Mouse (Mus musculus): ENCODE measurements around the gene Fam163a.
"Not testable (repeated sequence)": the region's sequence is repeated elsewhere in the genome, so short reads cannot be mapped to it uniquely, and the experiment has no call there.

Fam163a gene

DNA sequence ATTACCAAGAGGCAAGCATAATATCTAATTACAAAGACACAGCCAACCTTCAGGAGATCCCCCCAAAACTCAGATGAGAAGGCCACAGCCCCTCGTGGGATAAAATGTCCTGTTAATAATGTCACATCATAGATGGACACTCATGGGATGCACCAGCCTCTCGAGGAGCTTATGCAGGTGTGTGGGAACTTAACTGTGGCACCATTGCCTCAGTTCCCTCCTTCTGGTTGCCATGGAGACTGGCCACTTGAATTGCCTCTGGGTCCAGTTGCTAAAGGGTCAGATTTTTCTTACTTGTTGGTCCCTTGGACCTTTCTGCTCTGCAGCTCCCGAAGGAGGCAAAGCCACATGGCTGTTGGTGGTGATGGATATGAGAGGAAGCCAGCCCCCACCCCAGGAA is 127.2 kb downstream of the Fam163a start:
- no peak for DNase-seq (ENCODE audit: low spot score)

GRCm38 (mm10) chr1:156076474-156076873 is 128.4 kb downstream of the Fam163a start:
- DNase-seq (ENCODE audit: low spot score) = no peak

- peak; percentile 78 for DNase-seq (ENCODE audit: low spot score)
These were observed 130.3 kb downstream of the Fam163a start for GRCm38 (mm10) chr1:156074575-156074974.

DNA sequence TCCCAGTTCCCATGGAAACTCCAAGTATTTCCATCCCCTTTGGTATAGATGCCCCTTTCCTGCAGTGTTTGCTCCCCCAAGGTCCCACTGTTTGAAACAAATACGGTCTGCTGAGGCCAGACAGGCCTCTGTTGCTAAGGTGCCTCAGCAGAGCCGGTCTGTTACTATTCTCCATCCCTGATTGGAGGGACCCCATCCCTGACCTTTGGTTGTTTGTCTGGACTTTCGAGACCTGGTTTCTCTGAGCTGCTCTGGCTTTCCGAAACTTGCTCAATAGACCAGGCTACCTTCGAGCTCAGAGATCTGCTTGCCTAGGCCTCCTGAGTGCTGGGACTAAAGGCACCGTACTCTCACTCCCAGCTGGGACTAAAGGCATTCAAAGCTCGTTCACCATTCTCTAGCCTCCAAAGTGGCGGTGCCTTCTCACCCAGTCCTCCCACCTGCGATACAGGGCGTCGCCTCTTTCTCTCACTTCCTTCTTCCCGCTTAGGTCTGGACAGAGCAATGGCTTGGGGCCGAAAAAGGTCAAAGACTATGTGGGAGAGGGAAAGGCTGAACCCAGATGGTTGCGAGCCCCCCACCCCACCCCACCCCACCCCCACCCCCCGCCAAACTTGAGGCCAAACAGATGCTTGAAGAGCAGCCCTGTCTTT is 131.5 kb downstream of the Fam163a start:
- peak; percentile 86 for DNase-seq (ENCODE audit: low spot score)

DNA sequence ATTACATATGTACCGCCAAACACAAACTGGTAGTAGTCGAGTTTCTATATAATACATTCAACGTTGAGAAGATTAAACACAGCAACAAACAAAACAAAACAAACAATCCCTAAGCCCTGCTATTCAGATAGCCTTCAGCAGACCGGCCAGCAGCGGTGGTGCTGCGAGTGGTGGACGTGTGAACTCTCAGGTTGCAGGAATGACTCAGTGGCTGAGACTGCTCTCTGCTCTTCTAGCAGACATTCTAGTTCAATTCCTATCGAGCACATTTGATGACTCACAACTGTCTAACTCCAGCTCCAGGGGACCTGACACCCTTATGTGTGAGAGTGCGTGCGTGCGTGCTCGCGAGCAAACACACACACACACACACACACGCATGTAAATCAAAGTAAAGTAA is 134.7 kb downstream of the Fam163a start:
- peak; percentile 53 for DNase-seq (ENCODE audit: low spot score)

GRCm38 (mm10) chr1:156066133-156066532 is 138.7 kb downstream of the Fam163a start:
- no peak for DNase-seq (ENCODE audit: low spot score)

- no peak for DNase-seq (ENCODE audit: low spot score)
These were observed 142.6 kb downstream of the Fam163a start for GRCm38 (mm10) chr1:156062193-156062592.

DNA sequence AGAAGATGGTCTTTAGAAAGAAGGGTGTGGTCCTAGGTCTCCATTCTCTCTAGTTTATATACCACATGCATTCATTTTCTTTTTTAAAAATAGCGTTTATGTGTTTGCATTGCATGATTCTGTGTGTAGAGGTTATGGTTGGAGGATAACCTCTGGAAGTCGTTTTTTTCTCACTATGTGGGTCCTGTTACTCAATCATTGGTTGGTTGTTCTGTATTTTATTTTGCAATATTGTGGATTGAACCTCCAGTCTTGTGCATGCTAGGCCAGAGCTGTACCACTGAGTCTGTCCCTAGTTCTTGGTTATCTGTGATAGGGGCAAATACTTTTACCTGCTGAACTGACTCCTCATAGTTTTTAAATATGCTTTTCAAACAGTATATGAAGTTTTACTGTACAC is 146.6 kb downstream of the Fam163a start:
- no peak for DNase-seq (ENCODE audit: low spot score)

- no peak for DNase-seq (ENCODE audit: low spot score)
These were observed 158.1 kb downstream of the Fam163a start for GRCm38 (mm10) chr1:156046688-156047087.

DNA sequence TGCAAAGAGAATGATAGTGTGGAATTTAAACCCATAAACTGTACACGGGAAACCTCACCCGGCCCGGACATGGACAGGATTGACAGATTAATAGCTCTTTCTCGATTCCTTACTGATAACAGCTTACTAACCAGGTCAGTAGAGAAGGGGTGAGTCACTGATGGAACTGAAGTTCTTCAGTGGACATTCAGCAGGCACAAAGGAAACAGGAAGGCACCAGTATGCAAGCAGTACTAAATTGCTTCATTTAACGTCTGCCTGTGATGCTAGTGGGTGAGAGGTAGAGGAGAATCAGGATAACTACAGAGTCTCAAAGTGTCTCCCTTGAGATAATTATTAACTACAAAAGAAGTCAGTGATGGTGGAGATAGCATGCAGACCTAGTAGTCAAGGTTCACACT is 160.6 kb downstream of the Fam163a start:
- peak; percentile 61 for DNase-seq (ENCODE audit: low spot score)

- DNase-seq (ENCODE audit: low spot score) = peak; percentile 69
These were observed 161.8 kb downstream of the Fam163a start for GRCm38 (mm10) chr1:156043027-156043426.

DNA sequence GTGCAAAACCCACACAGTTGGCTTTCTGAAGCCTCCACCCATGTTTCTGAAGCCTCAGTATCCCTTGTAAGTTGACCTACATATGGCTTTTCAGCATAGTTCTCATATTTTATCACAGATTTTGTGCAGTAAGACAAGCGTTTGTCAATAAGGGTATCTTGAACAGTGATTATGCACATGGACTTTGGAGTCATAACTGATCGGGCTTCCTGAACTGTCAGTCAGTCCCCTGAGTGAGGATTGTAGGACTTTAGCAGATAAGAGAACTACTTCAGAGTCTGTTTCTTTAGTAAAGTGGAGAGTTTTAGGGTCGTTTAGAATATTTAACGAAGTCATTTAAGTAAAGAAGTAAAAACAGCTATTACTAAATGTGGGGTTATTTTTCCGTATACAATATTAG is 162.3 kb downstream of the Fam163a start:
- no peak for DNase-seq (ENCODE audit: low spot score)

GRCm38 (mm10) chr1:156041451-156042241 is 163.2 kb downstream of the Fam163a start:
- no peak for DNase-seq (ENCODE audit: low spot score)

- DNase-seq (ENCODE audit: low spot score) = peak; percentile 94
These were observed 164.0 kb downstream of the Fam163a start for GRCm38 (mm10) chr1:156040731-156041401.

DNA sequence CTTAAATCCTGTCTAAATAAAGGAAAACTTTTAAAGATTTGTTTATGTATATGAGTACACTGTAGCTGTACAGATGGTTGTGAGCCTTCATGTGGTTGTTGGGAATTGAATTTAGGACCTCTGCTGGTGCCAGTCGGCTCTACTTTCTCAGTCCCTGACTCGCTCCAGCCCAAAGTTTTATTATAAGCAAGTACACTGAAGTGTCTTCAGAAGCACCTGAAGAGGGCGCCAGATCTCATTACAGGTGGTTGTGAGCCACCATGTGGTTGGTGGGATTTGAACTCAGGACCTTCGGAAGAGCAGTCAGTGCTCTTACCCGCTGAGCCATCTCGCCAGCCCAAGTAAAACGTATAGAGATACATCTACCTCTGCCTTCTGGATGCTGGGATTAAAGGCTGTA is 164.8 kb downstream of the Fam163a start:
- DNase-seq (ENCODE audit: low spot score) = not testable (repeated sequence)

DNA sequence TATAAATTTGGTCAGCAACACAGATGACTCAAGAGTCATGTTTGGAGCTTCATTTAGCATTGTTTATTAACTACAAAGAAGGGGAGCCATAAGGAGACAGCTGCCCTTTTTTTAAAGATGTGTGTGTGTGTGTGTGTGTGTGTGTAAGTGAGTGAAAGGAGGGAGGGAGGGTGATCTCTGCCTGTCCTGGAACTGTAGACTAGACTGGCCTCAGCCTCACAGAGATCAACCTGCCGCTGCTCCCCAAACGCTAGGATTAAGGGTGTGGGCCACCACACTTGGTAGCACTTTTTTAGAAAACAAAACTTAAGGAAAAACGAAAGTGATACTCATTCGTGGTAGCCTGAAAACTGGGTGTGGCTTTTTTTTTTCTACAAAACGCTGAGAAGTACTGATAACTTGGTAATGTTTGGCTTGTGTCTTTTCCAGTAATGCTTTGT is 167.7 kb downstream of the Fam163a start:
- no peak for DNase-seq (ENCODE audit: low spot score)

DNA sequence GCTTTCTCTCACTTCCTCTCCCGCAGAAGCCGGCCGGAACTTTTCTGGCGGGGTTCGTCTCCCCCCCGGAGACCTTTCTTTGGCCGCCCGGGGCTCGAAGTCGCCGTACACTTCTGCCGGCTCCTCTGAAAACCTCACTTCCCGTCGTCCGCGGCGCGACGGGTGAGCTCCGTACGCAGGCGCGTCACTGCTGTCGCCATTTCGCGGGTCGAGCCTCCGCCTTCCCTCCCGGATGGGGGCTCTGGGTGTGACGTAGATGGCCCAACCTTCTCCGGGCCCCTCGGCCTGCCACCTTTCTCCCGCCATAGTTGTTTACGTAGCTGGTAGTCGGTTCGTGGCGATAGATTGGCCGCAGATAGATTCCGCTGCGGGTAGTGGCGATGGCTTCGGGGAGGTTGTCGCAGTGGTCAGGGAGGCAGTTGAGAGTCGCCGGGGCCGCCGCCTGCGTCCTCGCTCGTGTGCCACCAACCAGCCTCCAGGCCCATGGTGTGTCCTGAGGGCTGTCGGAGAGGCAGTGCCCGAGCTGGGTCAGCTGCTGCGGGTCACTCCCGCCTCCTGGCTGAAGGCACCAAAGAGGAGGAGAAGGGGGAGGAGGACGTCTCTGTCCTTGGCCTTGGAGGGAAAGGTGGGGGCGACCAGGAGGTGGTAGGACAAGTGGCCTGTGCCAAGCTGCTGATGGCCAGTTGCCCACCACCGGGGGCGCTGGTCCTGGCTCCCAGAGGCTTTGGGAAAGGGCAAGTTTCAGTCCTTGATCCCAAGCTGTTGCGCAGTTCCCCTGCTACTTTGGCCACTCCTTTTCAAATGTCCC is 168.7 kb downstream of the Fam163a start, which contains the start of gene Tor1aip1:
Gene Tor1aip1, minus strand, starts transcription at position 551 of the 808 bp plus-strand sequence.
- DNase-seq (ENCODE audit: low spot score) = peak; percentile 98

DNA sequence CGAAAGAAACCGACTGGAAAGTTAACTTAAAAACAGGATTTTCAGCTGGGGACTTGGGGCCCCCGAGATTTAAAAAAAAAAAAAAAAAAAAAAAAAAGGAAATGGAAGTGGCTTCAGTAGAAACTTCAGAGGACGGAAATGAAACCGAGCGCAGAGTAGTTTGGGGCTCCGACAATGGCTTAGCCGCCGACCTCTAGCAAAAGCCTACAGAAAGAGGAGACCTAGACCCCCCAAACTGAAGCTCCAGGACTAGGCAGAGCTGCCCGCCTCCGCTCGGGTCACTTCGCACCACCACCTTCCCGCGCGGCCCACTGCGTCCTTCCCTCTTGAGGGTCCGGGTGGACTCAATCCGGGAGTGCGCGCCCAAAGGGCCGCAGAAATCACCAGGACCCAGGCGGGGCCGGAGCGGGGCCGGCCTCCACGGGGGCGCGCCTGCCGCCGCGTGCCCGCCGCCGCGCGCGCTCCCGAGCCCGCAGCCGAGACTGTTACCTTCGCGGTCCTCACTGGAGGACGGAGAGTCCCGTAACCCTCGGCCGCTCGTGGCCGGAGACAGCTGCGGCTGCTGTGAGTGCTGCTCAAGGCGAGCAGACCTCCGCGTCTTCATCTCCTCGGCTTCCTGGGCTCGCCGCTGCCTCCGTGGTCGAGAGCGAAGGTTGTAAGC is 169.4 kb downstream of the Fam163a start, which contains the start of gene Tor1aip2:
Gene Tor1aip2, plus strand, starts transcription at position 135 of the 661 bp plus-strand sequence.
- DNase-seq (ENCODE audit: low spot score) = peak; percentile 90

DNA sequence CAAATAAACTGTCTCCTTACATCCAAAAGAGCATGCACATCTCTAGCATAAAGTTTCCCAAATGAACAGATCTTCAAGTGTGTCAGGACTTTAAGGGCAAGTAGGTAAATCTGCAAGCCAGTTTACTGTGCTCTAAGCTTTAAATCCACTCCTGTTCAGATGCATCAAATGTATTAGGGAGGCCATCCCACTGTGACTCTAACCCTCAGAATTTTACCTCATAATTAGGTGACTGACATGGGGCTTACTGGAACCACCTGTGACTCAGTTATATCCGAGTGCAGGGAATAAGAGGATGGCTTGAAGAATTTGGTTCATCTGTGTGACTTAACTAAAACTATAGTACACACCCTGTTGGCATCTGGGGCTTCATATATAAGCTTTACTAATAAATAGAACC is 170.2 kb downstream of the Fam163a start:
- no peak for DNase-seq (ENCODE audit: low spot score)

DNA sequence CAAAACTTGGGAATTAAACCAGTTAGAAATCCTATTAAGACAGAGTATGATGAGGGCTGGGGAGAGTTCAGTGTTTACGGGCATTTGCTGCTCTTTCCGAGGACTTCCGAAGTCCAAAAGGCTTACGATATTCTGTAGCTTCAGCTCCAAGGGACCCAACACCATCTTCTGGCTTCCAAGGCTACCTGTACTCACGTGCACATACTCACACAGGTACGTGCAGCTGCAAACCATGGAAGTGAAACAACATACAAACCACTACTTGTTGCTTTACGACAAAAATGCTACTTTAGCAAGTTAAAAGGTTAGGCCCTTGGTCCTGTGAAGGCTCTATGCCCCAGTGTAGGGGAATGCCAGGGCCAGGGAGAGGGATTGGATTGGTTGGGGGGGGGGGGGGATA is 170.9 kb downstream of the Fam163a start:
- DNase-seq (ENCODE audit: low spot score) = no peak

- no peak for DNase-seq (ENCODE audit: low spot score)
These were observed 176.4 kb downstream of the Fam163a start for GRCm38 (mm10) chr1:156028340-156028975.
